Mouse (Mus musculus) heart, postnatal 25 days (tissue): ENCODE results near the gene Foxa3. TPM values are rescaled to one million over a fixed set of nuclear protein-coding genes. Genes with fewer than 3 reads are reported as not detected.

Experiments used
- DNase-seq: peaks from one replicate; pipeline ENCODE4 v3.0.0; 2022; ENCODE audit warnings: low spot score
- intact Hi-C: fragments of 180-260 bp; cut with DNase I; formaldehyde crosslinking; loops from one replicate; pipeline ENCODE4 v1.15.1; 2025
- total RNA-seq, 2 experiments: library from RNA; stranded (reverse); gene quantifications; 2 replicates each; pipeline ENCODE4 v1.2.3; 2021

The Foxa3 gene
- total RNA-seq, 2 experiments from 2014 or later, result not detected

- intact Hi-C loops, result no loop called here
- no peak for DNase-seq
Observed at GRCm38 (mm10) chr7:19029084-19029653, 5.8 kb upstream of the Foxa3 start.

- intact Hi-C loops, result no loop called here
- DNase-seq, result no peak
Observed at GRCm38 (mm10) chr7:19028067-19028466, 4.7 kb upstream of the Foxa3 start.

DNA sequence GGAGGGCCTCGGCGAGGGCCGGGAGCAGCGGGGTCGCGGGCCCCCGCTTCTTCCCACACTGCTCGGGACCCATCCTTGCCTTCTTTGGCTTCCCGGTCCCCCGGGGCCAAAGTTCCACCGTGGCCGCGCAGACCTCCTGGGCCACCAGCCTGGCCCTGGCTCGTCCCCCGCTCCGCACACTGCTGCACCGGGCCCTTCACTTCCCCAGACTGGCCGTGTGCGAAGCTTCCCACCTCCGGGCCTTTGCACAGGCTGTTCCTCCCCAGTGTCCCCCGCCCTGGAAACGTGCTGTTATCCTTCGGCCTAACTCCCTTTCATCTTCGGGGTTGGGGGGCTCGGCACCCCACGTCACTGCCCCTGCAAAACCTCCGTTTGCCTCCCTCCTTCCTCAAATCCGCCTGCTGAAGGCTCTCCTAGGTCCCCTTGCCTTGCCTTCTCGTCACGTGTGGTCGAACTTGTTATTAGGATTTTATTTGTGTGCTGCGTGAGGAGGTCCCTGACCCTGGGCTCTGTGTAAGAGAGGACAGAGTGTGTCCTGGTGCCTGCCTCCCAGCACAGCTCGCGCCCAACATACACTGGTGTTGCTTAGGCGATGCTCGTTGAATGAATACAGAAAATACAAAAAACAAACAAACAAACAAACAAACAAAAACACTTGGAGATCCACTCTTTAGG lies 1.4 kb upstream of the Foxa3 start:
- intact Hi-C loops, result no loop called here
- DNase-seq, result no peak

- DNase-seq, result peak; percentile 93
- intact Hi-C loops, result no loop called here
Observed at GRCm38 (mm10) chr7:19024096-19024506, 763 bp upstream of the Foxa3 start, which contains the start of gene Sympk. Gene Sympk, plus strand, starts transcription at chr7:19024377.

- intact Hi-C loops, result loop anchor here (2.0 kb wide), 1 partner anchor 14 kb away; no protein-coding TSS in a partner anchor
- DNase-seq, result no peak
Observed at GRCm38 (mm10) chr7:19022189-19022958, 964 bp downstream of the Foxa3 start.

- intact Hi-C loops, result loop anchor here (2.0 kb wide), 1 partner anchor 100 kb away; no protein-coding TSS in a partner anchor
- no peak for DNase-seq
Observed at GRCm38 (mm10) chr7:19021048-19021447, 2.3 kb downstream of the Foxa3 start.

DNA sequence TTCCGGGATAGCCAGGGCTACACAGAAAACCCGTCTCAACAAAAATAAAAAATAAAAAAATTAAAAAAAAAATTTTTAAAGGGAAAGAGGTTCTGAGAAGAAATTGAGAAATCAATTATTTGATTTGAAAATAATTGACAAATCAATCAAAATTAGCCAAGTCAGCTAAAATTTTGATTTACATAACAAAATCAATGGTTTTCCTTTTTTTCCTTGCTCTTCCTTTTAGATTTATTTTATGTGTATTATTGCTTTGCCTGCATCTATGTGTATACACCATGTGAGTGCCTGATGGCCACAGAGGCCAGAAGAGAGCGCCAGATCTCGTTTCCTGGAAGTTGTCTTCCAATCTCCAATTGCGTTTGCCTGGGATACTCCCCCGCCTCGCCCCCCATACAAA lies 5.4 kb downstream of the Foxa3 start:
- intact Hi-C loops, result no loop called here
- DNase-seq, result no peak

- DNase-seq, result no peak
- intact Hi-C loops, result no loop called here
Observed at GRCm38 (mm10) chr7:19016042-19016441, 7.3 kb downstream of the Foxa3 start.

DNA sequence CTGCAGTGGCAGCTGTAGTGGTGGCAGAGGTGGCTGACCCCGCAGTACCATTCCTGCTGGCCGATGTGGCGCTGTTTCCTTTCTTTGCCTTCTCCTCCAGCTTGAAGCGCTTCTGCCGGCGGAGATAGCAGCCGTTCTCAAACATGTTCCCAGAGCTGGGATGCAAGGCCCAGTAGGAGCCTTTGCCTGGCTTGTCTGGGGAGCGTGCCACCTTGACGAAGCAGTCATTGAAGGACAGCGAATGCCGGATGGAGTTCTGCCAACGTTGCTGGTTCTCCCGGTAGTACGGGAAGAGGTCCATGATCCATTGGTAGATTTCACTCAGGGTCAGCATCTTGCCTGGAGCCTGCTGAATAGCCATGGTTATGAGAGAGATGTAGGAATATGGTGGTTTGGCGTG lies 8.9 kb downstream of the Foxa3 start:
- no peak for DNase-seq
- intact Hi-C loops, result no loop called here

- DNase-seq, result no peak
- intact Hi-C loops, result no loop called here
Observed at GRCm38 (mm10) chr7:19012882-19013281, 10.5 kb downstream of the Foxa3 start.

DNA sequence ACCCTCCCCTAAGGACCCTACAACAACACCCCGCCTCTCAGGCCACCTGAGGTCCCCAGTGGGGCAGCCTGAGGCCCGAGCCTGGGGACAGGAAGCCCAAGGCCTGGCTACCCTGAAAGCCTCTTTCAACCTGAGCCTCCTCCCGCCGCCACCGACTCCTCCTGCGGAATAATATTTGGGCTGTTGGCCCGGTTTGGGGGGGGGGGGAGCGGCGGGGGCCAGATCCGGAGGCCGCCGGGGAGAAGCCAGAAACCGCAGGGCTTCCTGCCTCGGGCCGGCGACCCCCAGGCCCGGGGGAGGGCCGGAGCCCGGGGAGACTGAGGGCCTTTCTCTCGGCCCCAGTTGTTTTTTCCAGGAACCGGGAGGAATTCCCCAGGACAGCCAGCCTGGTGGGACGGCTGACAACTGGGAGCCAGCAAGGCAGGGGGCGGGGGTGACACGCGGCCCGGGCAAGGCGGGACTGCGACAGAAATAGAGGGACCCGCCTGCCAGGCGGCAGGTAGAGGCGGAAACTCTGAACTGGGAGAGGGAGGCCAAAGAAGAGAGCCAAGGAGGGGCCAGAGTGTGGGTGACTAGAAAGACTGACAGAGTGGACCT lies 11.2 kb downstream of the Foxa3 start:
- intact Hi-C loops, result no loop called here
- DNase-seq, result no peak

DNA sequence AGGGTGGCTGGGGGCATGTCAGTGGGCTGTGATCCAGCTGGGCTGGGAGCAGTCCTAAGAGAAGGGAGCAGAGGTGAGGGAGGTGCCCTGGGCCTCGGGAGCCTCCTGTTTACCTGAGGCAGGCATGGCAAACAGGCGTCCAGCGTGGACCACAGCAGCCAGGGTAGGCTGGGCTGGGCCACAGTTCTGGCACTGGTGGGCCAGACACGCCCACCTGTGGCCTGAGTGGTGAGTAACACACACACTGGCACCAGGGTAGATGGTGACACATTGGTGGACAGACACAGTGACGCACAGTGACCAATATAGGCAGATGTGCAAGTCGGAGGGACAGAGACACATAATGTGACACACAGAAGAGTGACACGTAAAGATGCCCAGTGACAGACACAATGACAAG lies 12.8 kb downstream of the Foxa3 start:
- intact Hi-C loops, result no loop called here
- DNase-seq, result no peak

GRCm38 (mm10) chr7:19007026-19007977 lies 16.0 kb downstream of the Foxa3 start:
- intact Hi-C loops, result no loop called here

DNA sequence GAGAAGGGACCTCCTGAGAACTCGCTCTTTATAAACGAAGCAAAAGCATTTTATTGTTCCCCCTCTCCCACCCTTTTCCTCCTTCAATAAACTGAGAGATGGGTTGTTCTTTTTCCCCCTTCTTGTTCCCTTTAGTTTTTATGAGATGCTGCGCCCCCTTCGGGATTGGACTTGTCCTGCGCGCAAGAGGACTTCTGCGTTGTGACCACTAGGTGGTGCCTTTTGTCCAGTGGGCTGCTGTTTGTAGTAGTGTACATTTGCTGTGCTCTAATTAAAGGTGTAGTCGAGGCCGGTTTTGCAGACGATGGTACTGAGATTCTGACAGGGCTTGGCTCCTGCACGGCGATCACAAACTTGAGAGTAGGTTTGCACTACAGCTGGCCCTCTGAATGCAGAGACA lies 16.9 kb downstream of the Foxa3 start:
- intact Hi-C loops, result loop anchor here (1.0 kb wide), 1 partner anchor 110 kb away; no protein-coding TSS in a partner anchor
- peak; percentile 62 for DNase-seq

More at GRCm38 (mm10) chr7:19007026-19007977, 16.0 kb downstream of the Foxa3 start:
- no peak for DNase-seq

DNA sequence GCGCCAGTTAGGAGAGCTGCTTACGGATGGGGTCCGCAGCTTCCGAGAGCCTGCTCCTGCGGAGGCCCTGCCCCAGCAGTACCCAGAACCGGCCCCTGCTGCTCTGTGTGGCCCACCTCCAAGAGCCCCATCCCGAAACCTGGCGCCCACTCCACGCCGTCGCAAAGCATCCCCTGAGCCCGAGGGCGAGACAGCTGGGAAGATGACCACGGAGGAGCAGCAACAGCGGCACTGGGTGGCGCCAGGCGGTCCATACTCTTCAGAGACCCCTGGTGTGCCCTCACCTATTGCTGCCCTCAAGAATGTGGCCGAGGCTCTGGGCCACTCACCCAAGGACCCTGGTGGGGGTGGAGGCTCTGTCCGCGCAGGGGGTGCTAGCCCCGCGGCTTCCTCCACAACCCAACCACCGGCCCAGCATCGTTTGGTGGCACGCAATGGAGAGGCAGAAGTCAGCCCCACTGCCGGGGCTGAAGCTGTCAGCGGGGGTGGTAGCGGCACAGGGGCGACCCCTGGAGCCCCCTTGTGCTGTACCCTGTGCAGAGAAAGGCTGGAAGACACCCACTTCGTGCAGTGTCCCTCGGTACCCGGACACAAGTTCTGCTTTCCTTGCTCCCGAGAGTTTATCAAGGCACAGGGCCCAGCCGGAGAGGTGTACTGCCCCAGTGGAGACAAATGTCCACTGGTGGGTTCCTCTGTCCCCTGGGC lies 17.8 kb downstream of the Foxa3 start:
- intact Hi-C loops, result loop anchor here (1.0 kb wide), 1 partner anchor 109 kb away; no protein-coding TSS in a partner anchor
- DNase-seq, result no peak

- no peak for DNase-seq
- intact Hi-C loops, result no loop called here
Observed at GRCm38 (mm10) chr7:19004631-19005079, 18.7 kb downstream of the Foxa3 start.

- intact Hi-C loops, result no loop called here
- peak; percentile 91 for DNase-seq
Observed at GRCm38 (mm10) chr7:19003902-19004630, 19.3 kb downstream of the Foxa3 start, which contains the start of gene Irf2bp1. Gene Irf2bp1, plus strand, starts transcription at chr7:19004044.
